Mouse (Mus musculus): Measurements from ENCODE around the gene Gh.
"Not testable (repeated sequence)": the region's sequence is repeated elsewhere in the genome, so short reads cannot be mapped to it uniquely, and the experiment has no call there.

The Gh gene

DNA sequence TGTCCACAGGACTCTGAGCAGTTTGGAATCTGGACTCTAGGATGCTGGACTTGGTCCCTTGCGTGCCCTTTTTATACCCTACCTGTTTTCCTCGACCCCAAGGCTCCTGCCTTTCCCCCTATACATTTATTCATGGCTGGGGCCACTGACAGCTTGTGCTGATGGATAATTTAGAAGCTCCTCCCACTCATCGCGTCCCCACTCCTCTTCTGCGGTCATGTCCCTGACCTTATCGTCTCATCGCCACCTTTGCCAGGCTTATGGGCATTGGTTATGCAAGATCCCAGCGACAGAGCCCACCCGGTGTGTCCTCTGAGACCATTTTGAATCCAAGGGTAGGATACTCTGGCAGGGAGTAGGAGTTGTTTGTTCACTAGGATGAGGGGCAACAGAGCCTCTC, at the start of gene Gh:
Gene Gh, minus strand, starts transcription at position 101 of the 400 bp plus-strand sequence.
- no peak for DNase-seq

DNA sequence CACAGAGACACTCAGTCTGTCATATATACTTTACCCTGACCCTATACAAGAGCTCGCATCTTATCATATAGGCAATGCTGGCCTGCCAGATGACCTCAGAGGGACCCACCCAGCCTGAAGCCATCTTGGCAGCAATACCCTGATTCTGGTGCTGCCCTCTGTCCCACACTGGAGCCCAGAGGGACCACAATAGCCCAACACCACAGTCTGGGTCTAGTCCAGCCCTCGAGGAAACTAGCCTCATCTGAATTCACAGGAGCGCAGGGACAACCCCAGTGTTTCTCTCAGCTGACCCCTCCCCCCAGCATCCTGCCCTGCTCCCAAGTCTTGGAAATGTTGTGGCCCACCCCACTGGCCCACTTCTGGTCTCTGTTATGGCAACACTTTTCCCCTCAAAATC, 49.6 kb upstream of the Gh start:
- no peak for DNase-seq

DNA sequence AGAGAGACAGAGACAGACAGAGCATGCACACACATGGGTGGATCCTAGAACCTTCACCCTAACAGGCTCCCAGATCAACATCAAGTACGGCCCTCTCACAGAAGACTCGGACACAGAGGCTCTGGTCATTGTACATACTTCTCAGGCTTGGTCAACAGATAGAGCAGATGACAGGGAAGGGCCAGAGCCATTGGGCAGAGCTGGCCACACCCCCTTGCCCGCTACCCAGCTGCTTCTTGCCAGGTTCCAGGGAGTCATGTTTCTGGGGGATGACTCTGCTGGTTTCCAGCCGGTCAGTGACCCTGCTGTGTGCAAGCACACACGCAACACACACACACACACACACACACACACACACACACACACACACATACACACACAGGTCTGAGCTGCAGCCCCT, 49.2 kb upstream of the Gh start:
- no peak for DNase-seq

DNA sequence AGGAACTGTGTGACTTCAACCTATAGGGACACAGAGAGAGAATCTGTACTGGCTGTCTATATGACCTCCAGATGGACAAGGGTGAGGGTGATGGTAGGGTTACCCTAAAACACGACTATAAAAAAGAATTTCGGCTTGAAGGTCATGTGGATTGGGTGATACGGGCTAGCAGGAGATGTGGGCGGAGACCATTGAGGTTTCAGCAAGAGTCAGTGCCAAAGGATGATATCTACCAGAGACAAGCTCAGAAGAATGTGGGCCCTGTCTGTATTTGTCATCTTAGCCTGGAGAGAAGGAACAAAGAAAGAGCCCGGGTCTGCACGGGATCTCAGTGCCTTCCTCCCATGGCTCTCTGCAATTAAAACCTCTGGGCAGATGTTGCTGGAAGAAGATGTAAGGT, 48.1 kb upstream of the Gh start:
- DNase-seq = no peak

DNA sequence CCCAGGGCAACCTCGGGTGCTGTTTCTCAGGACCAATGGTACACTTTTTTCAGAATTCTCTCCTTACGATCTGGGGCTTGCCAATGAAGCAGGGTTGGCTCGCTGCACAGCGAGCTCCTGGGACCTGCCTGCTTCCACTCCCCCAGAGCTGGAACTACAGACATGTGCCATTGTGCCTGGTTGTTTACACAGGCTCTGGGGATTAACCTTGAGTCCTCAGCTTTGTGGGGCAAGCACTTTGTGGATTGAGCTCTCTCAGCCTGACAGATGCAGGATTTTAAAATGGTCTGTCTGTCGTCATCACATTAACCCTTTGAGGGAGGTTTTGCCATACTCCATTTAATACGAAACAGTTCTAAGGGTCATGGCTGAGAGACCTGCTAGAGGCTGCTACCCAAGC, 43.2 kb upstream of the Gh start:
- no peak for DNase-seq

DNA sequence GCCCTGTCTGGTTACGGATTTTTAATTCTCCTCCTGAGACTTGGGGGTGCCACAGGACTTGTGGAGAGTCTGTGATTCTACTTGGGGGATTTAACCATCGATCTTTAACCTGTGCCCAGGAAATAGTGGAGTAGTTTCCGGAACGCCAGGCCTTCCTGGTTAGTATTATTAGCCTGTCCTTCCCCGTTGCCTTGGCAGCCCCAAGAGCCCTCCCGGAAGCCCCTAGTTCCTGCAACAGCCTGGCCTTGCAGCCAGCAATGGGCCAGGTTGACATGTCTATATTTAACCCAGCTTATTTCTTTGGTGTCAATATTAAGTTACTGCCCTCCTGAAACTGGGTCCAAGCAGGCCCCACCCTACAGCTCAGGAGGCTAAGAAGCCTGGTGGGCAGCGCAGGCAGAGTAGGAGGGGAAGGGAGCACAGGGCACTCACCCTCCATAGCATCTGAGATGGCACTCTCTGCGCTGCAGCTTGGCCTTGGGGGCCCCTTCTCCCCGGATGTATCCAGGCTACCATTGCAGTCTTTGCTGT, 39.4 kb upstream of the Gh start:
- no peak for DNase-seq

DNA sequence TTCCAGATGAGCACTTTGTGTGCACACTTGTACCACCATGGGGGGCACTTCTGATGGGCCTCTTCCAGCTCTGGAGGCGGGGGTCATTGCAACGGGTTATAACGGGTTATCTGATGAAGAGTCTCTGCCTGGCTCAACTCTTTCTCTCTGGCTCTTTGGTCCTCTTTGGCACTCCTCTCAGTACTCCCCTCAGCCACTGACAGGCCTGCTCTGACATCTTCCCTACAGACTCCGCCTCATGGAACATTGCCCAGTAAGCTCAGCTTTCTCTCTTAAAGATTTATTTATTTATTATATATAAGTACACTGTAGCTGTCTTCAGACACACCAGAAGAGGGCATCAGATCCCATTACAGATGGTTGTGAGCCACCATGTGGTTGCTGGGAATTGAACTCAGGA, 37.7 kb upstream of the Gh start:
- DNase-seq = not testable (repeated sequence)

DNA sequence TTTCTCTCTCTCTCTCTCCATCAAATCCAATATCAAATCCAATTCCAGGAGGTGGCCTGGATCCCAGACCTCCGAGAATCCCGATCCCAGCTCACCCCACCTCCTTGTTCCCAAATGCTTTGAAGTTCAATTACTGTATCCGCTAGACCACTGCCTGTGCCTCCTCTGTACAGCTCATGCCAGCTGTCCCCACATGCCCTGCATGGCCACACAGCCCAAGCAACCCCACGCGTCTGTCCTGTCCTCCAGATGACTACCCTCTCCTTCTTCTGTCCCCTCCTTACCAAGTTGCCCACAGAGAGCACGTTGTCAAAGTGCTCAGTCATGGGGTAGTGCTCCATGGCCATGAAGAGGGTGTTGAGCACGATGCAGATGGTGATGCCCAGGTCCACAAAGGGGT, 37.2 kb upstream of the Gh start:
- no peak for DNase-seq

DNA sequence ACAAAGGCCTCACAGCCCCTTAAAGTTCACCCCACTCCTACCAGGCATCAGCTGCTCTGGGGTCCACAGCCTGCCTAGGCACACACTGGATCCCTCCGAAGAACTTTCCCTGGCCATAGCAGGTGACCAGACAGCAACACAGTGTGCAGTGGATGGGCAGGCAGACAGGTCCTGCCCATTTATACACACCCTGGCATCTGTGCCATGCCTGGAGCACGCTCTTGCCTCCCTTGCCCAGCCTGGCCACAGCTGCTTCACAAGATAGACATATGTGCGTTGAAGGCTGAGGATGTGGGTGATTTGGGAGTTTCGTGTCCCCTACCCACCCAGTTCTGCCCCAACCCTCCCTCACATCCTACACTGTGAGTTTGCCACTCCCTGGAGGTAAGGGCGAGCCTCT, 36.4 kb upstream of the Gh start:
- DNase-seq = no peak

DNA sequence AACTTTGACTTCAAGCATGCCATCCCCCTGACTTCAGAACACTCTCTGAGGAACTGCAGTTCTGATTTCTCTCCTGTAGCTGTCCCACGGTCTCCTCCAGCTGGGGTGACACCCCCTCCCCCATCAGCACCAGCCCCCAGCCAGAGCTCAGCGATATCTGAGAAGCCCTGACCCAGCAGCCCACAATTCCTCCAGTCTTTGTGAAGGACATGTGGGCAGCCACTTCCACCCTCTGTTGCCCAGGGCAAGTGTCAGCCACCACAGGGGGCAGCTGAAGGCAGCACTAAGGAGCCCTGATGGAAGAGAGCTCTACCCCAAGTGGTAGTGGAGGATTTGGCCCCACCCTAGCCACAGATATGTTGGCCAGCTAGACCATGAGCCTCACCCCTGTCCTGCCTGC, 32.4 kb upstream of the Gh start:
- DNase-seq = no peak

DNA sequence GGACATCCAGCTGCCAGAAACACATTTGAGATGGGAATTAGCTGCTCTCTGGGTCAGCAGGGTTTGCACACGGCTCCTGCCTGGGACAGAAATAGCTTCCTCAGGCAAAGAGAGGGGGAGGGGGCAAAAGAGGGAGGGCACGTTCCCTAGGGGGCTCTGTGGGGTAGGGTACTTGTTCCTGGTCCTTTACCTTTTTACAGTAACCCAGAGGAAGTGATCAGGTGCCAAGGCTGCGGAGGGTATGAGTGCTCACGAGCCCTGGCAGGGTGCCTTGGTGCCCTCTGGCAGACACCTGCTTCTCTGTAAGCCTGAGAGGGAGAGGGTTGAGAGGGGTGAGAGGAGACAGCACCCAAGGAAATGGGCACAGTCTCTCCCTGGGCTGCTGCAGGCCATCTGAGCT, 30.8 kb upstream of the Gh start:
- DNase-seq = no peak

DNA sequence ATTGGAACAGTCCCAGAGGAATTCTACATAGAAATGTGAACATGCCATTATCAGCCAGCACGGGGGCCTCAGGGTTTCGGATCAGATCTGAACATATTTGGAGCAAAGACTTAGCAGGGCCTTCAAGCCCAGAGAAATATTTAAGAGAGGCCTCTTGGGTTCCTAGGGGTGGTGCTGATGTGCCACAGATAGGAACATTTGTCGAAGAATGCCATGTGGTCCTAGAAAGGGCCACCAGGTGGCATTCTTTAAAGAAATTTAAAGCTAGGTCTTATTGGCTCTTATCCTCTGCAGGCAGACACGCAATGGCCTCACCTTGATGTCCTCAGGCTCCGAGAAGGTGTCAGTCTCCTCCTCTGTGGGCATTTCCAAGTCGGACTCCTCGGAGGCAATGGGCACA, 28.0 kb upstream of the Gh start:
- peak; percentile 59 to 64 for DNase-seq

DNA sequence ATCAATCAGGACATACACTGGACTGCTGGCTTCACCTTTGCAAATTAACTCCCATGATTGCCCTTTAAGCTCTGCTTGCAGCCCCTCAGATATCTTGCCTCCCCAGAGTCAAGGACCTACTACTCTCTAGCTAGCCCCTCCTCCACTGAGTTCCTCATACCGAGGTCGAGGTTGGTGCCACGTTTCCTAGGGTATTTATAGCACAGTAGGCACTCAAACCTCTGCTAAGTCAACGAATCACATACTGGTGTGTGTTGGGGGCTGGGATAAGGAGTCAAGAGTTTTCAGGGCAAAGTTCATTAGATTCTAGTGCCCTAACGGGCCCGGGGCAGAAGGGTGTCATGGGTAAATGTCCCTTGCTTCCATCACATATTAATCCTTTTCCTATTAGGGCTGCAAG, 27.5 kb upstream of the Gh start:
- DNase-seq = no peak

DNA sequence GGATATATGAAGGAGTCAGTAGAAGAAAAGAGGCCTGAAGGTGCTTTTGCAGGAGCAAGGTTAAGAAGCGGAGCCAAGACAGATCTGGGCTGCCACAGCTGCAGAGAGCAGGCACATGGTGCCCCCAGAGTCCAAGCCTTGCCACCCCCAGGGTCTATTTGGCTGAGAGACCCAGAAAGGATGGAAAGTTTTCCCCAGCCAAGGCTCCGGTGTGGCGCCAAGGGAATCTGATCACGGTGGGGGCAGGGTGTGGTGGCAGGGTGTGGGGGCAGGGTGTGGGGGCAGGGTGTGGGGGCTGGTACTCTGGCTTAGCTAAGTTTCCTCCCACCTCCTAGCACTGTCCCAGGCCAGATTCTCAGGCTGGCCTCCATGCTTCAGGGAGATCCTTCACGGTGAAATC, 26.9 kb upstream of the Gh start:
- no peak for DNase-seq

DNA sequence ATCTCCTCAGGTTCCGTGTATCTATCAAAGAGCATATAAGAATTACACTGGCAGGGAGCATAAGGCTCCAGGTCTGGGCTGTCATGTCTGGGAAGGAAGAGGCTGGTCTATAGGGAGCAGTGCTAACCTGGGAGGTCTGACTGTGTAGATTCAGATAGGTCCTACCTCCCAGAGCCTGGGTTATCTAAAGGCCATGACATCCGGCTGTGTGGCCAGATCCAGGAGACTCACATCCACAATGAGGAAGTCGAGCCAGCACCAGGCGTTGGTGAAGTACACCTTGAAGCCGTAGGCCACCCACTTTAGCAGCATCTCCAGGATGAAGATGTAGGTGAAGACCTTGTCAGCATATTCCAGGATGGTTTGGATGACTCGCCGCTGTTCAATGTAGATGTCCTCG, 24.8 kb upstream of the Gh start:
- DNase-seq = no peak

DNA sequence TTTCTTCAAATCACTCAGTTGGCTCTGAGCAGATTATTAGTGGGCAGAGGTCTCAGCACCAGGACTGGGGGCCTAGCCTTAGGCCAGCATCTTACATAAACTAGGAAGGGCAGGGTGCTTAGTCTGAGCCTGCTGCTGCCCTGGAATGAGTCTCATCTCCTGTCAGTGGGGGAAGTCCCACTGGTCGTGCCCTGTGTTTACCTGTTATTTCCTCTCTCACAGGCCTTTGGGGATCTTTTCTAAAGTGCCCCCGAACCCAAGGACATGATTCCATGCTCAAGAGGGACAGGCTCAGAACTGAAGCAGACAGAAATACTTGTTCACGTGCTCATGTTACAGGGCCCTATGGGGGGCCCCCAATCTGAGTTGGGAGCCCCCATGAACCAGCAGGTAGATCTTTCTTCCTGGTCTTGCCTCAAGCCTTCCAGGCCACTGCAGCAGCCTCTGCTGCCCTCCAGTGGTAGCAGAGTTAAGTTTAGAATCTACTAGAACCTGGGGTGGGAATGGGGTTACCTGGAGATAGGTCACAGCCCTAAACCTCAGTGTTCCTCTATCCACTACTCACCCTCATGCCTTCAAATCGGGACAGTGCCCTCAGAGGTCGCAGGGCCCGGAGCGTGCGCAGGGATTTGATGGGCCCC, 24.0 kb upstream of the Gh start:
- DNase-seq = peak; percentile 75 to 76

DNA sequence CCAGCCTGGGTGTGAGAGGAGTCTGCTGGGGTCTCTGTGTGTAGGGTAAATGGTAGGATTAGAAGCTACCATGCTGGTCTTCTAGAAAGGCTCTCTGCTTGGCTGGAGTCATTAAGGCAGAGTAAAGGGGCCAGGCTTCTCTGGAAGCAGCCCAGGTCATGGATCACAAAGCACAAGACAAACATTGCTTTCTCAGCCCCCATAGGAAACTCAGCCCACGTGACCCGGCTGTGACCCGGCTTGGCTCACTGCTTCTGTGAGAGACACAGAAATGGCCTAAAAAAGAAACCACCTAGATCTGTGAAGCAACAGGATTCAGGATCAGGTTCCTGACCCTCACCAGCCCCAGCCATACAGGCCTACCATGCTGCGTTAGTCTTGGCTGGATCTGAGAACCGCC, 23.2 kb upstream of the Gh start:
- no peak for DNase-seq

DNA sequence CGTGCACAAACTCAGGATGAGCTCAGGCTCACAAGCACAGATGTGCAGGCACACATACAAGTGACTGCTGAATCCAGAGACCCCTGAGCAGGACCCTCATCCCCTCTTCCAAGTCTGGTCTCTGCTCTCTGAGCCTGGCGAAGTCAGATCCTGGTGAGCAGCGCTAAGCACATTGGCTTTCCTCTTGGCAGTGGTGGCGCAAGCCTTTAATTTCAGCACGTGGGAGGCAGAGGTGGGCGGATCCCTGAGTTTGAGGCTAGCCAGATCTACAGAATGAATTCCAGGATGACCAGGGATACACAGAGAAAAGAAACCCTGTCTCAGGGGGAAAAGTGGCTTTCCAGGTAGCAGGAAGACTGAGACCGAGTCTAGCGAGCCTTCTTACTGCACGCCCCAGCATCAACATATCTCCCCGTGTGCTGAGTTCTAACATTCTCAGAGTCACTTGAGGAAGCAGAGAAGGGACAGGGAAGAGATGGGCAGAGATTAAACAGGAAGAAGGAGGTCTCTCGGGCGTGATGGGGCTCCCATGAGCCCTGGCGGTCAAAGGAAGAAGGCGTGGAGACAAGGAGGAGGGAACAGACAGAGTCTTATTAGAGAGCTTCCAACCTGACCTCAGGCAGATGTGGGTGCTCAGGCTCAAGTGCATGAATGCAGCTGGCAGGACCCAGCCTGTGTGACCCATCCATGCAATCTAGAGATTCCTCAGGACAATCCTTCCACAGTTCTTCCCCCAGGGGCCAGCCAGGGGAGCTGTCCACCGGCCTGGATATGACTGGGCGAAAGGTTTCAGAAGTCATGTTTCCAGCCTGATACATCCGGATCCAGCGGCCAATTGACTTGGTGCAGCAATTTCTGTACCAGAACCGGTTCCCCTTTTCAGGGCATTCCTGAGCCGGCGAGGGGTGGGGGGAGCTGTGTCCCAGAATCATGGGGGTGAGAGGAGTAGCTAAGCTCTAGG, 17.0 kb upstream of the Gh start:
- peak; percentile 32 to 42 for DNase-seq

DNA sequence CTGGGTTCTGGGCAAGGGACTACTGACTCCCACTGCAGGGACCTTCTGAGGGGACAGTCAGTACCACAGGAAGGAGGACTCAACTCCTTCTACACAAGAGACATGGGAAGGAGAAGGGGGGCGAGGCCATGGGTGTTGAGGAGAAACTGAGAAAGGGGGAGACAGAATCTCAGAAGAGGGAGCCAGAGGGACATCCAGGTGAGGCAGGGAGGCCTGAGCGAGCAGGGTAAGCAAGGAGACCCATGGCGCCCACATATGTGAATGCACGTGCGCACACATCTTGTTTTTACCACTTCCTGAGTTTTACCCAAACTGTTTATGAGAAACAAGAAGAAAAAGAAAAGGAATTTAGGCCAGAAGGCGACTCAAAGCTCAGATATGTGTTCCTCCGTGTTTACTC, 16.1 kb upstream of the Gh start:
- DNase-seq = peak; percentile 57 to 71

DNA sequence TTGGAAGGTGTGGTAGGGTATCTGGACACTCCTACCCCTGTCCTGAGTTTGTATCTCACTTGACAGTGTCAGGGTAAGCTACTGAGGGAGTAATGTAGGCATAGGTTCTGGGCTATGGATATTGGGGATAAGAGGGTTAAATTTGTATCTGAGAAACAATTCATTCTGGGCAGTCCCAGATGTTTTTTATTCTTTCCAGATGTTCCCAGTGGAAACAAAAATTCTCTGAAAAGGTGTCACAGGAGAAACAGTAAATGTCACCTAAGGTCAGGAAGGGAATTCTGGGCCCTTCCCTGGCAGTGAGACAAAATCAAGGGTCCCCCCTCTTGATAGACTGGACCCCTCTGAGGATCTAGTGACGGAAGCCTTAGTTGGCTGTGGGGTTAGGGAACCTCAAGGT, 14.8 kb upstream of the Gh start:
- DNase-seq = no peak

DNA sequence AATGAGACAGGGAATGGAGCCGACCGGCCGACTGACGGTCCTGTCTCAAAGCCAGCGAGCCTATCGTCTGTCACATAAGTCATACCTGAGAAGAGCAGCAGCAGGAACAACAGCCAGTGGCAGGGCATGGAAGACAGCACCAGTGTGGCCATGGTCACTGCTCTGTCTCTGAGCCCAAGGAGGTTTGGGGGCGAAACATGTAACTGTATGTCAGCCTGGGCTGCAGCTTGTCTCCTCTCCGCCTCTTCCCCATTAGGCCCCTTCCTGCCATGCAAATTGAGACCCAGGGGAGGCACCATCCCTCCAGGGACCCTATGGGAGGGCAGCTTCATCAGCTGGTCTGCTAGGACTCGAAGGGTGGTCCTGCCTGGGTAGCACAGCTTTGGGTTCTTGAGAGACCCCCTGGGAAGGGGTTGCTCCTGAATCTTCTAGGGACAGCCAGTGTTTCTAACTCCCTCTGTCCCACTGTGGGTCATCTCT, 12.7 kb upstream of the Gh start, which contains the start of gene Cd79b:
Gene Cd79b, minus strand, starts transcription at position 430 of the 480 bp plus-strand sequence.
- DNase-seq = peak in 1 of 2 experiments; percentile 43

DNA sequence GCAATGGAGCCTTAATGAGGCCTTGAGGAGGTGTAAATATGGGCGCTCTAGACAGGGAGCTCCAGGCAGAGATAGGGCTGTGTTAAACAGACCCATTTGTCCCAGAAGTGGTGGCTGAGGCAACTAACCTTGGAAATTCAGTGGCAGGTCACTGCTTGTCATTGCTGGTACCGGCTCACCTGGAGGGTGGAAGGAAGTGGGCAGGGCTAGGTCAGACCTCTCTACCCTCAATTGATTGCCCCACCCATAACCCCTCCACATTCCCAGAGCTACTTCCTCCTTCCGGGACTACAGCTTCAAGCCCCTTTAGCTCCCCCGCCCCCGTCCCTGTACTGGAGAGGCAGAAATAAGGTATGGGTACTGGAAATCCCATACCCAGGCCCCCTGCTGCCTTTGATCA, 11.9 kb upstream of the Gh start:
- DNase-seq = no peak

DNA sequence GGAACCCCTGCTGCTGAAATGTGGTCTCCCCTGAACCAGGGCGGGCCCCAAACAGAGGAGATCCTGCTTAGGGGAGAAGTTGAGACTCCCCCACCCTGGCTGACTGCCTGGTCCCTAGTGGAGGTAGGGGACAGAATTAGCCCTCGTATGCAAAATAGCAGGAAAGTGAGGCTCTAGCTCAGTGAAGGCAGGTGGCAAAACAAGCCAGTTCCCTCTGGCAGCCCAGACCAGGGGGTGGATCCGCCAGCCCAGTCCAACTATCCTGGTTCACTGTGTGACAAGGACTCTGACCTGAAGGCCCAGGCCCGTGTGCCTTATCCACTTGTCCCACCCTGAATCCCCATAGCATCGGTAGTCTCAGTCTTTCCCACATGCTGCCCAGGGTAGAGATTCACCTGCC, 8.5 kb upstream of the Gh start:
- DNase-seq = no peak

DNA sequence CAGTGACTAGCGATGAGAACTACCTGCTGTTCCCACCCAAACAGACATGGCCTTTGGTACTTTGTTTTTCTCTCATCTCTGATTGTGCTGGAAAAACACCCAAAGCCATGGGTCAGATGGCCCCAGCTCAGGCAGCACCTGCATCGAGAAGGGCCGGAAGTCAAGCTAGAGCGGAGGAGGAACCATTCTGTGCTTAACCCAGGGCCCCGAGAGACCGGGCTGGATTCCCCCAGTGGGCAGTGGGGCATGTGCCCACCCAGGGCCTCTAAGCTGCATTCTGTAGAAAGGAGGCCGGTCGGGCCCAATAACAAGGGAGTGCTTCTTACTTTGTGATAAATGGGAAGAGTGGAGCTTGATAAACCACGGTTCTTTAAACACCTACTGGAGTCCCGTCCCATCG, 6.5 kb upstream of the Gh start:
- DNase-seq = no peak
